ENCODE assay signal across 8 mouse cellular contexts in the genomic region with DNA sequence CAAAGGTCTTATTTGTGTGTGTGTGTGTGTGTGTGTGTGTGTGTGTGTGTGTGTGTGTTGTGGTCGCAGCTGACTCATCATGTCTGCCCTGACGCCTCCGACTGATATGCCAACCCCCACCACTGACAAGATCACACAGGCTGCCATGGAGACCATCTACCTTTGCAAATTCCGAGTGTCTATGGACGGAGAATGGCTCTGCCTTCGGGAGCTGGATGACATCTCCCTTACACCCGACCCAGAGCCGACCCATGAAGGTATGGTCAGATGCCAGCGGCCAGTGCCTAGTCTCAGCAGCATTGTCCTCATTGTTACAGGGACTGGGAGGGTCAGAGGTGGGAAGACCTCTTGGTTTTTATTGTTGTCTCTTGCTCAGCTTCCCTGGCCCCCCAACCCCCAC. TPM values are rescaled to one million over a fixed set of nuclear protein-coding genes. Genes with fewer than 3 reads are reported as not detected.
DNase-seq lines count a peak whose midpoint lies in the region; ATAC-seq and TF ChIP-seq lines count a peak whose summit lies in the region.

No protein-coding gene starts in this region.

- H3K4me2 ChIP-seq in hindbrain, embryonic 12.5 days (replicated peaks) = peak overlapping the region; percentile 63
- peak overlapping the region; percentile 77 for H3K4me2 ChIP-seq in midbrain, postnatal 0 days (ENCODE audit: low read depth, low read length, poor library complexity, severe bottlenecking)

- DNase-seq in left cerebral cortex, adult 18-20 months (ENCODE audit: low spot score in 2 of 2) = peak; percentile 27 to 31
- no peak for DNase-seq in left cerebral cortex, adult 11 months (ENCODE audit: low spot score)
- DNase-seq in midbrain, postnatal 0 days (ENCODE audit: low spot score) = peak; percentile 68
- no peak for DNase-seq in thymus, postnatal 25 days
- no peak for DNase-seq in lung, postnatal 4 days
- DNase-seq in kidney, adult 11 months = no peak

- H3K4me1 ChIP-seq in cortical plate, adult 2 months (ENCODE audit: control insufficient read depth, insufficient read depth, low read length) = peaks cover 3% of the 10 kb centered on the region; the same call in 1 of the 2 replicates
- peaks cover 43% of the 10 kb centered on the region for H3K4me1 ChIP-seq in hindbrain, embryonic 12.5 days
- peaks cover 19% of the 10 kb centered on the region for H3K4me1 ChIP-seq in midbrain, postnatal 0 days (ENCODE audit: insufficient read depth, low read length)

- 9% methylated on average over 9 of the region's 9 CpGs for WGBS in hindbrain, embryonic 12.5 days
- WGBS in midbrain, postnatal 0 days = 6% methylated on average over 9 of the region's 9 CpGs

- no peaks in the 10 kb centered on the region for H3K9me3 ChIP-seq in hindbrain, embryonic 12.5 days (replicated peaks)
- H3K9me3 ChIP-seq in midbrain, postnatal 0 days (ENCODE audit: low read length) = no peaks in the 10 kb centered on the region

- peak overlapping the region; percentile 82 for H3K9ac ChIP-seq in hindbrain, embryonic 12.5 days
- H3K9ac ChIP-seq in midbrain, postnatal 0 days (replicated peaks; ENCODE audit: low read length, poor library complexity, severe bottlenecking) = peak overlapping the region; percentile 69

- no peak for TF ChIP-seq CTCF in cortical plate, adult 2 months (IDR thresholded peaks at IDR 0.05; ENCODE audit: extremely low read depth, insufficient read depth, low read length)
- TF ChIP-seq CTCF in midbrain, postnatal 0 days (IDR thresholded peaks at IDR 0.05) = no peak

- peak overlapping the region; percentile 41 for H3K27ac ChIP-seq in cortical plate, adult 2 months (ENCODE audit: insufficient read depth, low read length)
- peak overlapping the region; percentile 81 for H3K27ac ChIP-seq in hindbrain, embryonic 12.5 days
- peak overlapping the region; percentile 77 for H3K27ac ChIP-seq in midbrain, postnatal 0 days (ENCODE audit: low read depth, low read length)

- peak overlapping the region; percentile 73 for H3K4me3 ChIP-seq in cortical plate, adult 2 months (ENCODE audit: insufficient read depth, low read length)
- H3K4me3 ChIP-seq in hindbrain, embryonic 12.5 days = peak overlapping the region; percentile 60
- peak overlapping the region; percentile 71 for H3K4me3 ChIP-seq in midbrain, postnatal 0 days (ENCODE audit: low read depth, low read length)

- TF ChIP-seq POLR2A in cortical plate, adult 2 months (IDR thresholded peaks at IDR 0.05; ENCODE audit: extremely low read depth, insufficient read depth, low read length) = no peak

- H3K27me3 ChIP-seq in hindbrain, embryonic 12.5 days = no peaks in the 10 kb centered on the region
- no peaks in the 10 kb centered on the region for H3K27me3 ChIP-seq in midbrain, postnatal 0 days (ENCODE audit: insufficient read depth, low read length)

- no peaks in the 10 kb centered on the region for H3K36me3 ChIP-seq in hindbrain, embryonic 12.5 days
- no peaks in the 10 kb centered on the region for H3K36me3 ChIP-seq in midbrain, postnatal 0 days (ENCODE audit: insufficient read depth, low read length)

- peak; percentile 51 for ATAC-seq in hindbrain, embryonic 12.5 days (ENCODE audit: low FRiP score)
- ATAC-seq in midbrain, postnatal 0 days (ENCODE audit: low FRiP score) = peak; percentile 76

RNA-seq across cellular contexts. Expression of a gene that starts 19.2 kb away (rescaled TPM):
- total RNA-seq in left cerebral cortex, adult 18-20 months (2021) = 100 to 1,000 TPM; 181 TPM
- 102 and 103 TPM in 2 replicates for polyA plus RNA-seq in cortical plate, adult 2 months (2012; rRNA removed)
- polyA plus RNA-seq in hindbrain, embryonic 12.5 days (2016; fragmentation: Nextera tagmentation; extraction: Ambion mirVana) = 229 and 258 TPM in 2 replicates
- total RNA-seq in midbrain, postnatal 0 days (2014; rRNA removed) = 250 and 309 TPM in 2 replicates
- 212 and 248 TPM in 2 replicates for polyA plus RNA-seq in midbrain, postnatal 0 days (2015; fragmentation: Nextera tagmentation; extraction: Ambion mirVana)

RNA-seq across cellular contexts. Expression of a gene that starts 29.8 kb away (rescaled TPM):
- 10 to 100 TPM; 29.4 to 29.8 TPM for total RNA-seq in left cerebral cortex, adult 18-20 months (2021)
- polyA plus RNA-seq in cortical plate, adult 2 months (2012; rRNA removed) = 25.1 and 27.5 TPM in 2 replicates
- polyA plus RNA-seq in hindbrain, embryonic 12.5 days (2016; fragmentation: Nextera tagmentation; extraction: Ambion mirVana) = 60.9 and 62.7 TPM in 2 replicates
- total RNA-seq in midbrain, postnatal 0 days (2014; rRNA removed) = 12.8 and 16.5 TPM in 2 replicates
- polyA plus RNA-seq in midbrain, postnatal 0 days (2015; fragmentation: Nextera tagmentation; extraction: Ambion mirVana) = 51.1 and 55.1 TPM in 2 replicates

RNA-seq across cellular contexts. Expression of a gene that starts 56.4 kb away (rescaled TPM):
- total RNA-seq in left cerebral cortex, adult 18-20 months (2021) = under 1 TPM; 0.51 to 0.87 TPM
- 1.4 and 1.9 TPM in 2 replicates for polyA plus RNA-seq in cortical plate, adult 2 months (2012; rRNA removed)
- polyA plus RNA-seq in hindbrain, embryonic 12.5 days (2016; fragmentation: Nextera tagmentation; extraction: Ambion mirVana) = 0.27 and 0.35 TPM in 2 replicates
- 0.82 and 1.7 TPM in 2 replicates for total RNA-seq in midbrain, postnatal 0 days (2014; rRNA removed)
- 0.47 and 0.58 TPM in 2 replicates for polyA plus RNA-seq in midbrain, postnatal 0 days (2015; fragmentation: Nextera tagmentation; extraction: Ambion mirVana)

Comparison
In these comparisons a context has a peak if more than half of its experiments do, and no peak if none do; other contexts are left out.
1. DNase-seq: peak in left cerebral cortex, adult 18-20 months (2 of 2) and midbrain, postnatal 0 days (single experiment); none in left cerebral cortex, adult 11 months (single experiment), thymus, postnatal 25 days (single experiment), lung, postnatal 4 days (0 of 2) and kidney, adult 11 months (single experiment).
2. Peak in every context shown above with its lines, with median percentiles within 50 percentile points of each other: H3K27ac ChIP-seq and H3K4me3 ChIP-seq.